Mouse (Mus musculus) thymus, adult 18-20 months (tissue): ENCODE data around the gene Bsph1.
"Not testable (repeated sequence)": the region's sequence is repeated elsewhere in the genome, so short reads cannot be mapped to it uniquely, and the experiment has no call there.

Experiments used
- DNase-seq, 2 experiments: peaks; one replicate each; pipeline ENCODE4 v3.0.0; 2022; ENCODE audit warnings: mixed read lengths in 2 of 2

Bsph1 gene

GRCm38 (mm10) chr7:13450541-13450940 is at the start of gene Bsph1:
Gene Bsph1 (plus strand): TSS chr7:13450841.
- DNase-seq, result not testable (repeated sequence)

GRCm38 (mm10) chr7:13511539-13511938 is 60.9 kb downstream of the Bsph1 start:
- DNase-seq, result no peak
